Mouse (Mus musculus): ENCODE measurements around the gene Herpud1. TPM values are rescaled to one million over a fixed set of nuclear protein-coding genes. Genes with fewer than 3 reads are reported as not detected.

The Herpud1 gene
- total RNA-seq, 2 experiments from 2014 or later, result 102 to 108 TPM

DNA sequence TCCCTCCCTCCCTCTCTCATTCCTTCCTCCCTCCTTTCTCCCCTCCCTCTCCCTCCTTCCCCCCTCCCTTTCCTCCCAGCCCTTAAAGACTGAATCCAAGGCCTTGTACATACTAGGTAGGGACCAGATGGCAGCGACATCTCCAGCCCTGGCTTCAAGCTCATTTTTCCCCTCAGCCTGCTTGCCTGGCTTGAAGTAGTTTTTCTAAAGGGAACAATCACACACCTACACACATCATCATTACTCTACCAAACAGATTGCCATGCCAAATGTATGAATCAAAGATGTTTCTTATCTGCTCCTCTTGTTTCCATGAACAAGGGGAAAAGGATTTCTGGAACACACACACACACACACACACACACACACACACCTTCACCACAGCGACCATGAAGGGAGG lies 58.2 kb downstream of the Herpud1 start:
- no peak for DNase-seq (ENCODE audit: low spot score)

Other genes starting within 250 kb of the Herpud1 start
- gene Mt4, start 249.2 kb upstream of the Herpud1 start, total RNA-seq (2021), result not detected
- gene Mt3, start 233.8 kb upstream of the Herpud1 start, total RNA-seq (2021), result 1 to 10 TPM in 1 of 2 experiments, under 1 TPM in 1; 0.78 to 1.8 TPM
- 100 to 1,000 TPM in 1 of 2 experiments, 10 to 100 TPM in 1; 18.7 to 229 TPM for gene Mt2, start 213.8 kb upstream of the Herpud1 start, total RNA-seq (2021)
- gene Mt1, start 207.4 kb upstream of the Herpud1 start, total RNA-seq (2021), result 100 to 1,000 TPM in 1 of 2 experiments, 10 to 100 TPM in 1; 22.5 to 181 TPM
- 10 to 100 TPM in 1 of 2 experiments, 1 to 10 TPM in 1; 9.9 to 10.3 TPM for gene Nup93, start 171.9 kb upstream of the Herpud1 start, total RNA-seq (2021)
- gene Slc12a3, start 57.2 kb upstream of the Herpud1 start, total RNA-seq (2021), result under 1 TPM in 1 of 2 experiments, not detected in 1; 0.18 TPM
- gene Nlrc5, start 47.9 kb downstream of the Herpud1 start, total RNA-seq (2021), result under 1 TPM; 0.83 to 0.98 TPM
- gene Cpne2, start 146.6 kb downstream of the Herpud1 start, total RNA-seq (2021), result 10 to 100 TPM in 1 of 2 experiments, 1 to 10 TPM in 1; 5.8 to 10.1 TPM
- gene Rspry1, start 215.5 kb downstream of the Herpud1 start, total RNA-seq (2021), result 1 to 10 TPM; 7.9 TPM
- 10 to 100 TPM; 18.0 to 22.8 TPM for gene Fam192a, start 215.6 kb downstream of the Herpud1 start, total RNA-seq (2021)